Mouse (Mus musculus): ENCODE measurements around the gene Atxn2l.
A peak's percentile ranks its signal among the peaks of the same experiment; 100 is the strongest.
"Not testable (repeated sequence)": the region's sequence is repeated elsewhere in the genome, so short reads cannot be mapped to it uniquely, and the experiment has no call there.

Atxn2l gene

GRCm38 (mm10) chr7:126491005-126491404 is 12.2 kb downstream of the Atxn2l start:
- DNase-seq (ENCODE audit: low spot score in 2 of 2), result no peak

- DNase-seq (ENCODE audit: low spot score in 2 of 2), result not testable (repeated sequence)
Observed at GRCm38 (mm10) chr7:126487617-126488385, 15.4 kb downstream of the Atxn2l start.

GRCm38 (mm10) chr7:126487052-126487483 is 16.2 kb downstream of the Atxn2l start, which contains the start of gene Tufm:
TSS of gene Tufm (plus strand) at chr7:126487361.
- DNase-seq (ENCODE audit: low spot score in 2 of 2), result peak; percentile 91 to 92

GRCm38 (mm10) chr7:126482392-126482871 is 20.8 kb downstream of the Atxn2l start:
- DNase-seq (ENCODE audit: low spot score in 2 of 2), result no peak

- DNase-seq (ENCODE audit: low spot score in 2 of 2), result no peak
Observed at GRCm38 (mm10) chr7:126481699-126482098, 21.5 kb downstream of the Atxn2l start.

GRCm38 (mm10) chr7:126474993-126475581 is 28.1 kb downstream of the Atxn2l start, which contains the start of gene Sh2b1:
TSS of gene Sh2b1 (minus strand) at chr7:126475424.
- DNase-seq (ENCODE audit: low spot score in 2 of 2), result peak; percentile 89

GRCm38 (mm10) chr7:126474486-126474955 is 28.7 kb downstream of the Atxn2l start:
- DNase-seq (ENCODE audit: low spot score in 2 of 2), result peak; percentile 34 to 50

GRCm38 (mm10) chr7:126473470-126474086 is 29.7 kb downstream of the Atxn2l start:
- no peak for DNase-seq (ENCODE audit: low spot score in 2 of 2)

- DNase-seq (ENCODE audit: low spot score in 2 of 2), result no peak
Observed at GRCm38 (mm10) chr7:126472713-126473112, 30.5 kb downstream of the Atxn2l start.

GRCm38 (mm10) chr7:126472306-126472705 is 30.9 kb downstream of the Atxn2l start:
- DNase-seq (ENCODE audit: low spot score in 2 of 2), result peak; percentile 72 to 74

- no peak for DNase-seq (ENCODE audit: low spot score in 2 of 2)
Observed at GRCm38 (mm10) chr7:126471853-126472252, 31.4 kb downstream of the Atxn2l start.

GRCm38 (mm10) chr7:126471361-126471760 is 31.9 kb downstream of the Atxn2l start:
- DNase-seq (ENCODE audit: low spot score in 2 of 2), result no peak

- peak; percentile 36 to 55 for DNase-seq (ENCODE audit: low spot score in 2 of 2)
Observed at GRCm38 (mm10) chr7:126470077-126470476, 33.2 kb downstream of the Atxn2l start.

GRCm38 (mm10) chr7:126467834-126468627 is 35.2 kb downstream of the Atxn2l start:
- no peak for DNase-seq (ENCODE audit: low spot score in 2 of 2)

GRCm38 (mm10) chr7:126467271-126467670 is 36.0 kb downstream of the Atxn2l start:
- DNase-seq (ENCODE audit: low spot score in 2 of 2), result peak in 1 of 2 experiments; percentile 67

GRCm38 (mm10) chr7:126466707-126467106 is 36.5 kb downstream of the Atxn2l start:
- DNase-seq (ENCODE audit: low spot score in 2 of 2), result no peak

- no peak for DNase-seq (ENCODE audit: low spot score in 2 of 2)
Observed at GRCm38 (mm10) chr7:126466116-126466515, 37.1 kb downstream of the Atxn2l start.

- no peak for DNase-seq (ENCODE audit: low spot score in 2 of 2)
Observed at GRCm38 (mm10) chr7:126465246-126466030, 37.8 kb downstream of the Atxn2l start.

- no peak for DNase-seq (ENCODE audit: low spot score in 2 of 2)
Observed at GRCm38 (mm10) chr7:126464836-126465235, 38.4 kb downstream of the Atxn2l start.

- DNase-seq (ENCODE audit: low spot score in 2 of 2), result no peak
Observed at GRCm38 (mm10) chr7:126464121-126464520, 39.1 kb downstream of the Atxn2l start.

GRCm38 (mm10) chr7:126463547-126463946 is 39.7 kb downstream of the Atxn2l start:
- DNase-seq (ENCODE audit: low spot score in 2 of 2), result no peak
